Mouse (Mus musculus): ENCODE results near the gene Klrd1. TPM values are rescaled to one million over a fixed set of nuclear protein-coding genes. Genes with fewer than 3 reads are reported as not detected.

Klrd1 gene
- polyA plus RNA-seq, 1 experiment from 2014 or later = 0.32 TPM

Other genes starting within 250 kb of the Klrd1 start
- gene Clec12a, start 249.1 kb upstream of the Klrd1 start, polyA plus RNA-seq (2015; fragmentation: Nextera tagmentation; extraction: Ambion mirVana) = 0.28 and 0.71 TPM in 2 replicates
- gene Clec12b, start 205.9 kb upstream of the Klrd1 start, polyA plus RNA-seq (2015; fragmentation: Nextera tagmentation; extraction: Ambion mirVana) = 0.10 and 0.11 TPM in 2 replicates
- gene Clec1b, start 194.5 kb upstream of the Klrd1 start, polyA plus RNA-seq (2015; fragmentation: Nextera tagmentation; extraction: Ambion mirVana) = 1.5 and 1.7 TPM in 2 replicates
- gene Clec9a, start 182.9 kb upstream of the Klrd1 start, polyA plus RNA-seq (2015; fragmentation: Nextera tagmentation; extraction: Ambion mirVana) = 0.38 and 0.40 TPM in 2 replicates
- gene Clec1a, start 139.8 kb upstream of the Klrd1 start, polyA plus RNA-seq (2015; fragmentation: Nextera tagmentation; extraction: Ambion mirVana) = 10.3 and 10.6 TPM in 2 replicates
- not detected in 2 replicates for gene Olr1, start 84.6 kb upstream of the Klrd1 start, polyA plus RNA-seq (2015; fragmentation: Nextera tagmentation; extraction: Ambion mirVana)
- 96.6 and 98.5 TPM in 2 replicates for gene Tmem52b, start 79.2 kb upstream of the Klrd1 start, polyA plus RNA-seq (2015; fragmentation: Nextera tagmentation; extraction: Ambion mirVana)
- 126 and 139 TPM in 2 replicates for gene Gabarapl1, start 58.6 kb upstream of the Klrd1 start, polyA plus RNA-seq (2015; fragmentation: Nextera tagmentation; extraction: Ambion mirVana)
- gene Klre1, start 13.9 kb upstream of the Klrd1 start, polyA plus RNA-seq (2015; fragmentation: Nextera tagmentation; extraction: Ambion mirVana) = not detected in 2 replicates
- gene Klrk1, start 32.1 kb downstream of the Klrd1 start, polyA plus RNA-seq (2015; fragmentation: Nextera tagmentation; extraction: Ambion mirVana) = 0.14 and 0.18 TPM in 2 replicates
- gene Klrc3, start 51.6 kb downstream of the Klrd1 start, polyA plus RNA-seq (2015; fragmentation: Nextera tagmentation; extraction: Ambion mirVana) = not detected in 2 replicates
- gene Klrc2, start 68.9 kb downstream of the Klrd1 start, polyA plus RNA-seq (2015; fragmentation: Nextera tagmentation; extraction: Ambion mirVana) = not detected in 2 replicates
- not detected in 2 replicates for gene Klrc1, start 87.2 kb downstream of the Klrd1 start, polyA plus RNA-seq (2015; fragmentation: Nextera tagmentation; extraction: Ambion mirVana)
- gene Klri1, start 125.3 kb downstream of the Klrd1 start, polyA plus RNA-seq (2015; fragmentation: Nextera tagmentation; extraction: Ambion mirVana) = not detected in 2 replicates
- gene Klri2, start 148.7 kb downstream of the Klrd1 start, polyA plus RNA-seq (2015; fragmentation: Nextera tagmentation; extraction: Ambion mirVana) = 0.05 TPM in 1 of 2 replicates, not detected in the other
- not detected in 2 replicates for gene Gm156, start 192.5 kb downstream of the Klrd1 start, polyA plus RNA-seq (2015; fragmentation: Nextera tagmentation; extraction: Ambion mirVana)

All from kidney, postnatal 0 days (tissue).